Mouse (Mus musculus) E14TG2a.4 (cell line): ENCODE results near the gene Sun1.

ENCODE experiments used
- H3K27me3 ChIP-seq: 2 replicates; pipeline ENCODE4 v1.6.1; 2014; ENCODE audit warnings: low read length, control low read depth; ENCODE audit not compliant: insufficient read depth
- H3K36me3 ChIP-seq: 2 replicates; pipeline ENCODE4 v1.6.1; 2014; ENCODE audit warnings: low read length, control low read depth; ENCODE audit not compliant: insufficient read depth
- H3K4me1 ChIP-seq: replicated peaks from 2 replicates; pipeline ENCODE4 v1.6.1; 2014; ENCODE audit warnings: low read depth, low read length, control low read depth
- H3K4me3 ChIP-seq: replicated peaks from 2 replicates; pipeline ENCODE4 v1.5.1; 2014; ENCODE audit warnings: mild to moderate bottlenecking, low read length
- H3K9me3 ChIP-seq: 2 replicates; pipeline ENCODE4 v1.6.1; 2014; ENCODE audit warnings: low read length, control low read depth
- CTCF ChIP-seq: conservative IDR thresholded peaks from 2 replicates; pipeline ENCODE4 v1.5.1; 2014; ENCODE audit warnings: low read length
- NANOG ChIP-seq: IDR thresholded peaks from 2 replicates; pipeline ENCODE4 v1.6.1; 2014; ENCODE audit warnings: borderline replicate concordance, low read length, mixed read lengths
- POU5F1 ChIP-seq: IDR thresholded peaks from 2 replicates; pipeline ENCODE4 v1.6.1; 2014; ENCODE audit warnings: low read length, borderline replicate concordance

Gene Sun1

DNA sequence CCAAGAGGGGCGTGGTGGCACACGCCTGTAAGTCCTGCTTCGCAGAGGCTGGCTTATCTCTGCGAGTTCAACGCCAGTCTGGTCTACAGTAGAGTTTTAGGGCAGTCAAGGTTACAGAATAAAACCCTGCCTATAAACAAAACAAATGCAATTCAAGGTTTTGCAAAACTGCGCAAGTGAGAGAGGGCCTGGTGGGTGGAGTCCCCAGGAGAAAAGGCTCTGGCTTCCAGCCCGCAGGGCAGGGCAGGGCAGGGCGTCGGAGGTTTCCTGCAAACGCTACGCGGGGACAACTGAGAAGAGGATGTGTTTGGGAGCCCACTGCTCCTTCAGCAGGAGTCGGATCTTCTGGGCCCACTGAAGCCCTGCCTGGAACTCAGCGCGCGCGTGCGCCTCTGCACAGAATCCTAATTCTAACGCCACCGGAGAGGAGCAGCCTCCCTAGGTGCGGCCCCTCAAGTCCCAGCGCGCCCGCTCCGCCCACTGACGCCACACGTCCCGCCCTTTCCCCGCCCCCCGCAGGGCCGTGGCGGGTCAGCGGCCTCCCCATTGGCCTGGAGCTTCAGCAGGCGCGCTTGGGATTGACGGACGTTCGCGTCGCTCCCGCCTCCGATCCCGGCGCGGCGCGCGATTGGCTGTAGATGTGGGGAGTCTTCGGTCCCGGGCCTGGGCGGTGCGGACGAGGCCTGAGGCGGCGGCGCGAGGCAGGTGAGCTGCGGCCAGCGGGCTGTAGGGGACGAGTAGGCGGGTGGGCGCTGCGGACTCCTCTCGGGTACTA is at the start of gene Sun1:
Gene Sun1 (plus strand): TSS at position 643 of the 775 bp plus-strand sequence.
- TF ChIP-seq NANOG = no peak
- no peak for TF ChIP-seq POU5F1
- H3K36me3 ChIP-seq = peaks cover 20% of the 10 kb centered on the region
- H3K4me1 ChIP-seq = peaks cover 79% of the 10 kb centered on the region
- H3K27me3 ChIP-seq = no peaks in the 10 kb centered on the region
- H3K9me3 ChIP-seq = no peaks in the 10 kb centered on the region
- peak within 1 kb of the TSS; percentile 98 for H3K4me3 ChIP-seq

GRCm38 (mm10) chr5:139160899-139161298 is 39.5 kb upstream of the Sun1 start:
- no peak overlapping the region for H3K4me3 ChIP-seq
- H3K36me3 ChIP-seq = peaks cover 95% of the 10 kb centered on the region
- TF ChIP-seq NANOG (no peak), POU5F1 (no peak), CTCF (no peak)
- H3K27me3 ChIP-seq = no peaks in the 10 kb centered on the region
- peaks cover 63% of the 10 kb centered on the region for H3K4me1 ChIP-seq
- H3K9me3 ChIP-seq = no peaks in the 10 kb centered on the region

DNA sequence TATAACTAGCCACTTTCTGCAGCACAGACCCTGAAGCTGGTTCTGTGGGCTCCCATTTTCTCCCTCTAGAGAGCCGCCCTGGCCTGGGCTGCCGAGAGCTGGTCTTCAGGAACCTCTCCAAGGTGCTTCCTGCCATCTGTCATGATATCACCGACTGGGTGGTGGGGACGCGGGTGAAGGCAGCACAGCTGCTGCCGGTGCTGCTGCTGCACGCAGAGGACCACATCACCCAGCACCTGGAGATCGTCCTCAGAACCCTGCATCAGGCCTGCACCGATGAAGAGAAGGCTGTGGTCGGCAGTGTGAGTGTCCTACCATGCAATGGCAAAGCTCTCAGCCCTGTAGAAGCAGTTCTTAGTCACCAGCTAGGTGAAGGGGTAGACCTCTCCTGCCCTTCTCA is 38.8 kb upstream of the Sun1 start:
- Histone ChIP-seq H3K36me3 (peaks cover 95% of the 10 kb centered on the region), H3K4me3 (no peak overlapping the region), H3K4me1 (peaks cover 70% of the 10 kb centered on the region), H3K9me3 (no peaks in the 10 kb centered on the region), H3K27me3 (no peaks in the 10 kb centered on the region)
- TF ChIP-seq NANOG (no peak), CTCF (no peak), POU5F1 (no peak)

- H3K4me1 ChIP-seq = peaks cover 66% of the 10 kb centered on the region
- peak overlapping the region; percentile 27 for H3K4me3 ChIP-seq
- H3K36me3 ChIP-seq = peaks cover 89% of the 10 kb centered on the region
- no peak for TF ChIP-seq POU5F1
- no peak for TF ChIP-seq NANOG
- no peak for TF ChIP-seq CTCF
- no peaks in the 10 kb centered on the region for H3K9me3 ChIP-seq
- no peaks in the 10 kb centered on the region for H3K27me3 ChIP-seq
These were observed 33.6 kb upstream of the Sun1 start for GRCm38 (mm10) chr5:139166781-139167361.

GRCm38 (mm10) chr5:139167548-139167947 is 32.9 kb upstream of the Sun1 start:
- Histone ChIP-seq H3K27me3 (no peaks in the 10 kb centered on the region), H3K36me3 (peaks cover 89% of the 10 kb centered on the region), H3K4me3 (peak overlapping the region; percentile 27; the same call in 1 of the 2 replicates), H3K4me1 (peaks cover 64% of the 10 kb centered on the region), H3K9me3 (no peaks in the 10 kb centered on the region)
- TF ChIP-seq NANOG = peak; percentile 64; the same call in 1 of the 2 replicates
- TF ChIP-seq CTCF = no peak

DNA sequence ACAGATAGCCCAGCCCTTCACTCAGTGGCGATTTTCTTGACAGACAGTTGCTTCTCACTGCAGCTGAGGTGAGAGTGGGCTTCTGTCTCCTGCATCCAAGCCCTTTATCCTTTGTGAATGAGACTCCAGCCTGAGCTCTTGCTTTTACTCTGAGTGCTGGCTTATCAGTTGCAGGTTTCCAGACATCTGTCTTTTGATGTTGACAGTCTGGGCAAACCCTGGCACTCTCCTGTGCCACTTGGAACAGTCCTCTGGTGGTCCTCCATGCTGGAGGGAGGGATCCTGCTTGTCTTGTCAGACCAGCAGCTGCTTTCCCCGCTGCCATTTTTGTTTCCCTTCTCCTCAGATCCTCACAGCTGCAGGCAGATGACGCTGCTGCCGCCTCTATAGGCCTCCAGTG is 28.5 kb upstream of the Sun1 start:
- peaks cover 29% of the 10 kb centered on the region for H3K4me1 ChIP-seq
- no peak for TF ChIP-seq POU5F1
- no peak for TF ChIP-seq NANOG
- no peak for TF ChIP-seq CTCF
- no peaks in the 10 kb centered on the region for H3K27me3 ChIP-seq
- H3K36me3 ChIP-seq = peaks cover 84% of the 10 kb centered on the region
- H3K9me3 ChIP-seq = no peaks in the 10 kb centered on the region
- no peak overlapping the region for H3K4me3 ChIP-seq

GRCm38 (mm10) chr5:139174141-139174540 is 26.3 kb upstream of the Sun1 start:
- H3K36me3 ChIP-seq = peaks cover 94% of the 10 kb centered on the region
- peaks cover 9% of the 10 kb centered on the region; the same call in 1 of the 2 replicates for H3K4me1 ChIP-seq
- TF ChIP-seq NANOG (no peak), POU5F1 (no peak), CTCF (no peak)
- no peaks in the 10 kb centered on the region for H3K9me3 ChIP-seq
- H3K27me3 ChIP-seq = no peaks in the 10 kb centered on the region
- no peak overlapping the region for H3K4me3 ChIP-seq

- TF ChIP-seq NANOG = no peak
- TF ChIP-seq POU5F1 = no peak
- no peak for TF ChIP-seq CTCF
- H3K9me3 ChIP-seq = no peaks in the 10 kb centered on the region
- H3K36me3 ChIP-seq = peaks cover 94% of the 10 kb centered on the region
- peaks cover 11% of the 10 kb centered on the region; the same call in 1 of the 2 replicates for H3K4me1 ChIP-seq
- H3K27me3 ChIP-seq = no peaks in the 10 kb centered on the region
- H3K4me3 ChIP-seq = no peak overlapping the region
These were observed 25.6 kb upstream of the Sun1 start for GRCm38 (mm10) chr5:139174556-139175547.
